Mouse (Mus musculus) thymus, postnatal 10 days (tissue): ENCODE data around the gene Fhl2.
A peak's percentile ranks its signal among the peaks of the same experiment; 100 is the strongest.

Experiments used
- DNase-seq, 2 experiments: peaks; one replicate each; pipeline ENCODE4 v3.0.0; 2021; ENCODE audit warnings: low spot score in 2 of 2

Gene Fhl2

DNA sequence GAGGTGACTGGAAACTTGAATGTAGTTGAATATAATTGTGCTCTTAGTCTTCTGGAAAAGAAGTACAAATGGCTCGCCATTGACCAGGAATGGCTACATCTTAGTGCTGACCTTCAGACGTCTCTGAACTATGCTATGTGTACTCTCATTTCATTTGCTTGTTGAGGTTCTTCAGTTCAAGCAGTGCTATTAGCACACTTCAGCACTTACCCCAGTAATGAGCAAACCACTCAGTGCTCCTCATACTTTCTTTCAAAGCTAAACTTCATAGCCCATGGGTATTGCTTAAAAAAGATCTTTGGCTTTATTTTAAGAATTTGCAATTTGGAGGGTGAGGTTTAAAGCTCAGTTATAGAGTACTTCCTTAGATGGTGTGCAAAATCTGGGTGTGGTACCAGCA is 88.1 kb downstream of the Fhl2 start:
- no peak for DNase-seq

DNA sequence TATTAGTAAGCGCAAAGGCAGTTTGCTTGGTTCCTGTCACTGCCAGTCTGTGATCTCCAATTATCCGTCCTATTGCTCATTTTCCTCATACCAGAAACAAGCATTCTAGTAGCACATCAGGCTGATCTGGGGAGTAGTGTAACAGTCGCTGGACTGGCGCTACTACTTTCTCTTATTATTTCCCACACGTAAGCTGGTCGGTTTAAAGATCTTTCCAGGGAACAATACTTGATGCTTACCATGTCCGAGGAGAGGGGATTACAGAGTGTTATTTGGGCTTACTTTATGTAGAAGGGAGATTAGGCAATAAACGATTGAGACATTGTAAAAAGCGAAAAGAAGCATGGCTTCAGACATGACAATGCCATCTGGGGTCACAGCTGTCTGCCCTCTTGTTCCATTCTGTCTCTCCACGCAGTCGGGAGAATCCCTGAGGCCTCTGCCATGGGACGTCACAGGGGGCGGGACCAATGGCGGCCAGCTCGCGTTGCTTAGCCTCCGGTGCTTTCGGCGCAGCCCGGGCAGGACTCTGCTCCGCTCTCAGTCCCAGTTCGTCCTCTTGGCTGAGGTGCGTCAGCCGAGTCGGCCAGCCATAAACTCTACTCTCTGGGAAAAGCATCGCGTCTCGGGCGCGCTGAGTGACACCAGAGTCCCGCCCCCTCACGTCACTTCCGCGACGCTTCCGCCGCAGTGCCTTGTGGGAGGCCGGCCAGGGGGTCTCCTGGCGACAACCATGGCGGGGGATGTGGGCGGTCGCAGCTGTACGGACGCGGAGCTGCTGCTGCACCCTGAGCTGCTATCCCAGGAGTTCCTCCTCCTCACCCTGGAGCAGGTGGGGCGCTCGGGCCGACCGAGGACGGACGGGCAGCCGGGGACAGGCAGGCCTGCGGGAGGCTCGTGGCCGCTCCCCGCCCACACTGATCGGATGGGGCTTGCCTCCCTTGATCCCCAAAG is 98.5 kb downstream of the Fhl2 start, which contains the start of the genes Tgfbrap1 and AI597479:
TSS of gene Tgfbrap1 (minus strand) at position 607 of the 954 bp plus-strand sequence.
TSS of gene AI597479 (plus strand) at position 680 of the 954 bp plus-strand sequence.
- DNase-seq, result peak; percentile 88 to 92

- DNase-seq, result no peak
Observed at GRCm38 (mm10) chr1:43094206-43094605, 102.6 kb downstream of the Fhl2 start.

DNA sequence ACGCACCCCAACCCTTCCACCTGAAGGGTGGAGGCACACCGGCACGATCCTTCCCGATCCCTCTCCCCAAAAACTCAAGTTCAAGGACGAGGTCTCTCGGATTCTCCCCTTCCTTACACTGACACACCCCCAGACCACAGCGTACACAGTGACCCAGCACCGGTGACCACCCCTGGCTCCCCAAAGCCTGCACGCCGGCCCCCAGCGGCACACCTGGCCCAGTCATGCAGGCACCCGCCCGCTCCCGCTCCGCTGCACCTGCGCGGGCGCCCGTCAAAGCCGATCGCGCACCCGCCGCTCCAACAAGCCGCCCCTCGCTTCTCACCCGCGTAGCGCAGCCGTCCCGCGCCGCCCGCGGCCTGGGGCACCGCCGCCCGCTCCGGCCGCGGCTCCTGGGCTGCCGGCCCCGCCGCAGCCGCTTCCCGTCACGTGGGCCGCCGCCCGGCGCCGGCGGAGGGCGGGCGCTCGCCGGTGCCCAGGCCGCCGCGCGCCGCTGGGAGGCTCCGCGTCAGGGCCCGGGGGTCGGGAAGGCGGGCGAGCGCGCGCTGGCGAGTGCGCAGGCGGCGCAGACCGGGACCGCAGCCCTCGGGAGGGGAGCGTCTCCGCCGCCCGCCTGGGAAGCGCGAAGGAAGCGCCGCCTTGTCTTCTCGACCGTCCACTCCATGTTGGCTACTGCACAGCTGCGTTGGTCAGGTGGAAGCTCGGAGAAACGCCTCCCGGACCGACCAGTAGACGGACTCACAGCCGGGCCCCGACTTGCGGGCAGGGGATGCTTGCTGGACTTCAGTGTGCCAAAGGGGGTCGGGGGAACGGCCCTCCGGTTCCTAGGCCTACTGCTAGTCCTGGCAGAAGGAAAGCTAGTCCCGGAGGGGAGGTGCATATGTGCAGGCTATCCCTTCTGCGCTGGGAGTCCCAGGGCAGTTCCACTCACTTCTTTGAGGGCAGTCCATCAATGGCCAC is 104.4 kb downstream of the Fhl2 start:
- DNase-seq, result peak; percentile 49

- DNase-seq, result no peak
Observed at GRCm38 (mm10) chr1:43091306-43092055, 105.3 kb downstream of the Fhl2 start.

DNA sequence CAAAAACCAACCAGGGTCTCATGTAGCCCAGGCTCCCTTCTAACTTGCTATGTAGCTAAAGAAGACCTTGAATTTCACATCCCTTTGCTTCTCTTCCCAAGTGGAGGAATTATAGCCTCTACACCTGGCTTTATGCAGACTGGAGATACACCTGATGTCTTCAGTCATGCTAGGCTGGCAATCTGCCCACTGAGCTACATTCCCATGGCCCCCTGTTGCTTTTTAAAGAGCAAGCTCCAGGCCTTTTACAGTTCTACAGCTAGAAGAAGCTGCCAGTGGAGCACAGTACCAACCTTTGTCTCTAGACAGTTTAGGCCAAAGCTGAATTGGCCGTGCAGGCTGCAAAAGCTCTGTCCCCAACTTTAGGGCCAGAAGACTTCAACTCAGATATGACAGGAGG is 106.4 kb downstream of the Fhl2 start:
- no peak for DNase-seq

DNA sequence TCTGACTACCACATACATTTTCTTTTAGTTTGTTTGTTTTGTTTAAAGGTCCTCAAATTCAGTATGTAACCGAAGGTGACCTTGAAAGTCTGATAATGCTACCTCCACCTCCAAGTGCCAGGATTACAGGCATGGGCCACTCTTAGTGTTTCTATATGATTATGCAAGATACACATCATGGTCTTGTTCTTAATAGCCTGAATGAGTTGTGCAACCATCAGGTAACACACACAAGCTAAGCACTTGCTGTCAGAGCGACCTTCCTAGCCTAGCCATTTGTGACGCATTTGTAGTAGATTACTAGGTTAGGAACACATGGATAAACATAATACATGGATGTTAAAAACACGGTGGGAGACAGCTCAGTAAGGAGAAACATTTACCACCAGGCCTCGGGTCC is 113.8 kb downstream of the Fhl2 start:
- DNase-seq, result no peak

GRCm38 (mm10) chr1:43078124-43078523 is 118.7 kb downstream of the Fhl2 start:
- no peak for DNase-seq

- DNase-seq, result no peak
Observed at GRCm38 (mm10) chr1:43074791-43075190, 122.0 kb downstream of the Fhl2 start.
